Mouse (Mus musculus) cerebellum, adult 8-10 months (tissue): ENCODE measurements around the gene Krt76.

Experiments
- DNase-seq: peaks from one replicate; pipeline ENCODE4 v3.0.0; 2022

Krt76 gene

GRCm38 (mm10) chr15:101892820-101893219, at the start of gene Krt76:
TSS of gene Krt76 (minus strand) at chr15:101892920.
- no peak for DNase-seq

GRCm38 (mm10) chr15:101941948-101942347, 49.2 kb upstream of the Krt76 start:
- no peak for DNase-seq

GRCm38 (mm10) chr15:101940274-101940829, 47.6 kb upstream of the Krt76 start, which contains the start of gene Krt79:
TSS of gene Krt79 (minus strand) at chr15:101940324.
- no peak for DNase-seq

- no peak for DNase-seq
These were observed 46.0 kb upstream of the Krt76 start for GRCm38 (mm10) chr15:101938600-101939308.

GRCm38 (mm10) chr15:101933024-101933423, 40.3 kb upstream of the Krt76 start:
- DNase-seq, result no peak

GRCm38 (mm10) chr15:101929666-101930065, 36.9 kb upstream of the Krt76 start:
- DNase-seq, result no peak

GRCm38 (mm10) chr15:101929087-101929486, 36.4 kb upstream of the Krt76 start:
- DNase-seq, result no peak

- DNase-seq, result no peak
These were observed 34.8 kb upstream of the Krt76 start for GRCm38 (mm10) chr15:101927340-101928080.

GRCm38 (mm10) chr15:101925041-101925440, 32.3 kb upstream of the Krt76 start:
- DNase-seq, result no peak

GRCm38 (mm10) chr15:101924635-101925034, 31.9 kb upstream of the Krt76 start, which contains the start of gene Krt4:
TSS of gene Krt4 (minus strand) at chr15:101924735.
- no peak for DNase-seq

GRCm38 (mm10) chr15:101922296-101922695, 29.6 kb upstream of the Krt76 start:
- DNase-seq, result no peak

- no peak for DNase-seq
These were observed 23.4 kb upstream of the Krt76 start for GRCm38 (mm10) chr15:101916072-101916471.

GRCm38 (mm10) chr15:101904849-101905248, 12.1 kb upstream of the Krt76 start:
- DNase-seq, result no peak

- DNase-seq, result no peak
These were observed 9.7 kb upstream of the Krt76 start for GRCm38 (mm10) chr15:101902171-101903149.

- DNase-seq, result no peak
These were observed 2.5 kb upstream of the Krt76 start for GRCm38 (mm10) chr15:101895216-101895615.

- no peak for DNase-seq
These were observed 12.9 kb downstream of the Krt76 start for GRCm38 (mm10) chr15:101879776-101880175.

- DNase-seq, result no peak
These were observed 14.7 kb downstream of the Krt76 start for GRCm38 (mm10) chr15:101878041-101878440.

GRCm38 (mm10) chr15:101874383-101874782, 18.3 kb downstream of the Krt76 start:
- no peak for DNase-seq

- DNase-seq, result no peak
These were observed 19.5 kb downstream of the Krt76 start for GRCm38 (mm10) chr15:101873231-101873630.

GRCm38 (mm10) chr15:101869431-101869830, 23.3 kb downstream of the Krt76 start, which contains the start of gene Krt77:
TSS of gene Krt77 (minus strand) at chr15:101869705.
- no peak for DNase-seq

GRCm38 (mm10) chr15:101866754-101867153, 26.0 kb downstream of the Krt76 start:
- no peak for DNase-seq

- no peak for DNase-seq
These were observed 32.1 kb downstream of the Krt76 start for GRCm38 (mm10) chr15:101860421-101861130.
